Mouse (Mus musculus) midbrain, embryonic 14.5 days (tissue): ENCODE measurements at regions not wholly inside any gene's neighbourhood (a gene's known extent, or its start where the extent isn't known, plus 50 kb on each side); places are given as distances from the start of the nearest gene placed in this dataset.

Experiments used
- ATAC-seq: fragments of 200-750 bp; cut with Nextera tagmentation; 2 replicates; pipeline ENCODE4 v1.8.0; 2017; ENCODE audit warnings: moderate number of reproducible peaks, moderate library complexity; ENCODE audit not compliant: low FRiP score, low TSS enrichment
- DNase-seq: peaks from one replicate; pipeline ENCODE4 v3.0.0-alpha.2; 2015
- H3K27ac ChIP-seq: fragments of 300-500 bp; sonication (generic); replicated peaks from 2 replicates; pipeline ENCODE4 v1.5.1; 2014; ENCODE audit warnings: mild to moderate bottlenecking, low read depth, low read length, moderate library complexity
- H3K27me3 ChIP-seq: fragments of 300-500 bp; sonication (generic); 2 replicates; pipeline ENCODE4 v1.6.1; 2014; ENCODE audit warnings: low read length, control low read depth, mixed read lengths; ENCODE audit not compliant: control insufficient read depth, insufficient read depth
- H3K36me3 ChIP-seq: fragments of 300-500 bp; sonication (generic); 2 replicates; pipeline ENCODE4 v1.6.1; 2014; ENCODE audit warnings: low read length, control low read depth; ENCODE audit not compliant: control insufficient read depth, insufficient read depth
- H3K4me1 ChIP-seq: fragments of 300-500 bp; sonication (generic); 2 replicates; pipeline ENCODE4 v1.6.1; 2014; ENCODE audit warnings: mild to moderate bottlenecking, antibody characterized with exemption, low read length, control low read depth; ENCODE audit not compliant: control insufficient read depth, insufficient read depth
- H3K4me2 ChIP-seq: fragments of 300-500 bp; sonication (generic); 2 replicates; pipeline ENCODE4 v1.6.1; 2014; ENCODE audit warnings: mild to moderate bottlenecking, low read length, moderate library complexity
- H3K4me3 ChIP-seq: fragments of 300-500 bp; sonication (generic); replicated peaks from 2 replicates; pipeline ENCODE4 v1.5.1; 2014; ENCODE audit warnings: low read depth, low read length
- H3K9ac ChIP-seq: fragments of 300-500 bp; sonication (generic); replicated peaks from 2 replicates; pipeline ENCODE4 v1.6.1; 2014; ENCODE audit warnings: mild to moderate bottlenecking, low read length, moderate library complexity
- H3K9me3 ChIP-seq: fragments of 300-500 bp; sonication (generic); 2 replicates; pipeline ENCODE4 v1.6.1; 2016; ENCODE audit warnings: low read length, control low read depth, mixed read lengths; ENCODE audit not compliant: control insufficient read depth
- WGBS: fragments of 180-500 bp; shearing (Covaris S2); extraction: QIAGEN DNeasy Blood & Tissue Kit; methylation state at CpG from one replicate; pipeline ENCODE4 v1.1.7; 2014; 5-methylcytosine and 5-hydroxymethylcytosine counted together

DNA sequence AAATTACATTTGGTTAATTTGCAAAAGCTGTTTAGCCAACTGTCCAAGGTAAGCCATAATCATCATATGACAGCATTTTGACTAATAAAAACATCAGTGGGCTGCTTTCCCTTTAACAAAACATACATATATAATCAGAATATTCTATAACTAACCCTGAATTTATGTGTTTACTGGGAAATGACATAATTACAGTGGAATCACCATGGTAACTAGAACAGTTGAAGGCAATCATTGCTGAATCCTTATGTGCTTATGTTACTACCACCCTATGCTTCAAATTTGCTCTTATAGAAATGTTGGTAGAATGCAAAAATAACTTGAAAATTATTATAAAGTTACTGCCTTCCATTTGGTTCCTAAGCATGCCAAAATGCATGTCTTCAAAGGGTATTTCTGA is 340.6 kb upstream of the Gm5415 start:
- no peak for ATAC-seq
- DNase-seq = no peak
- no peaks in the 10 kb centered on the region for H3K27me3 ChIP-seq

DNA sequence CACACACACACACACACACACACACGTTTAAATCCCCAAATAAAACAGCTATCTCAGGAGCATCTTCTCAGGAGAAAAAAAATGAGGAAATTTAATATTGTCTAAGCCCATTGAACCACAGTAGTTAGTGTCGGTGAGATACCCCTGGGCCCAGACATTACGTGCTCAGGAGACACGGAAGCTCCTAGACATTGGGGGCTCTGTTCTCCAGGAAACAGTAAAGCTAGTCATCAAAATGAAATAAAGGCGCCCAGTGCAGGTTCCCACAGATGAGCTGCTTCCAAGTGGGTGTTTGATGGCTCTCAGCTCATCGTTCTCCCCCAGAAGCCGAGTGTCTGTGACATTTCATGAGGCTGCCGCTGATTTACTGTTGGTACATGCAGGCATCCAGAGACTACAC is 325.8 kb upstream of the Gm5415 start:
- Histone ChIP-seq H3K9me3 (no peaks in the 10 kb centered on the region), H3K9ac (no peak overlapping the region), H3K27ac (no peak overlapping the region), H3K4me1 (0 out of 2 replicates have a peak, but pooled peaks cover 3% of the 10 kb centered on the region), H3K27me3 (no peaks in the 10 kb centered on the region), H3K4me2 (no peak overlapping the region), H3K4me3 (no peak overlapping the region), H3K36me3 (no peaks in the 10 kb centered on the region)
- no peak for ATAC-seq
- 83% methylated on average over 8 of the region's 8 CpGs for WGBS
- DNase-seq = no peak

More for the DNA sequence above, 340.6 kb upstream of the Gm5415 start:
- H3K9ac ChIP-seq = no peak overlapping the region
- no peak overlapping the region for H3K27ac ChIP-seq
- no peak overlapping the region for H3K4me2 ChIP-seq
- H3K9me3 ChIP-seq = no peaks in the 10 kb centered on the region
- no peaks in the 10 kb centered on the region for H3K36me3 ChIP-seq
- H3K4me3 ChIP-seq = no peak overlapping the region
- no peaks in the 10 kb centered on the region for H3K4me1 ChIP-seq

DNA sequence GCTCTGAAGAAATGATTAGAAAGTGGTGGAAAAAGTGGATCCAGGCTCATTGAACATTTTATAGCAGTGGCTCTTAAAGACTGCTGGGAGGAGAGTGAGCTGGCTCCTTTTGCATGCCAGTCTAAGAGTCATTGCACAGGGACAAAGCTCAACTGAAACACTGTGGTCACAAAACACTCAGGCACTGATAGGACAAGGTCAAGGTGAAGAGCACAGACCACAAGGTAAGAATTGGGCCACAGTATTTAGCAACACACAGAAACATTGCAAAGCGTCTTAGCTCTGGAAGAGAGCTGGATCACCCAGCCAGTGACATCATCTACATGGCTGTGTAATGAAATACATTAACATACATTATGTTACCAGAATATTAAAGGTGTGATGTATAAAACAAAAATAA is 319.0 kb upstream of the Gm5415 start:
- H3K4me3 ChIP-seq = no peak overlapping the region
- no peak for ATAC-seq
- no peak overlapping the region for H3K27ac ChIP-seq
- no peaks in the 10 kb centered on the region for H3K36me3 ChIP-seq
- H3K4me1 ChIP-seq = no peaks in the 10 kb centered on the region
- DNase-seq = no peak
- no peaks in the 10 kb centered on the region for H3K27me3 ChIP-seq
- no peaks in the 10 kb centered on the region for H3K9me3 ChIP-seq
- WGBS = 94% methylated on average over 1 of the region's 1 CpGs
- no peak overlapping the region for H3K9ac ChIP-seq
- H3K4me2 ChIP-seq = no peak overlapping the region

DNA sequence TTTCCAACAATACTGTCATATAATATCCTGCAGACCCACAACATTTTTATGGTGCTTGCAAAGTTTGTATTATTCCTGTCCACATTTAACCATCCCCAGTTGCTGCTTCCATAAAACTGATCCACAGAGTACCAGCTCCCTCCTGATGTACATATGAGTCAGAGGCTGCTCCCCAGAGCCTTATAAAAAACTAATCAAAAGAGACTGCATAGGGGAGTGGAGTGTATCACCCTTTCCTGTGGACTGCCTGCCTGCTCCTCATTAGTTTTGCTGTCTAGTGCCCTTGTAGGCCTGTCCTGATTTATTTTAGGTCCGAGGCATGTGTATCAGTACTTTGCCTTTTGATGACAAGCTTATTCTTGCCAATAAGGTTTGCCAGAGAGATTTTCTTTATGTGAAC is 310.9 kb upstream of the Gm5415 start:
- no peak overlapping the region for H3K4me3 ChIP-seq
- no peak overlapping the region for H3K4me2 ChIP-seq
- no peak for ATAC-seq
- no peak for DNase-seq
- no peaks in the 10 kb centered on the region for H3K27me3 ChIP-seq
- H3K4me1 ChIP-seq = no peaks in the 10 kb centered on the region
- 64% methylated on average over 1 of the region's 1 CpGs for WGBS
- no peaks in the 10 kb centered on the region for H3K36me3 ChIP-seq
- H3K27ac ChIP-seq = no peak overlapping the region
- H3K9me3 ChIP-seq = no peaks in the 10 kb centered on the region
- no peak overlapping the region for H3K9ac ChIP-seq
